Mouse (Mus musculus): ENCODE measurements around the gene Inhbb. TPM values are rescaled to one million over a fixed set of nuclear protein-coding genes. Genes with fewer than 3 reads are reported as not detected.

The Inhbb gene
- polyA plus RNA-seq, 1 experiment from 2014 or later = 0.36 TPM

DNA sequence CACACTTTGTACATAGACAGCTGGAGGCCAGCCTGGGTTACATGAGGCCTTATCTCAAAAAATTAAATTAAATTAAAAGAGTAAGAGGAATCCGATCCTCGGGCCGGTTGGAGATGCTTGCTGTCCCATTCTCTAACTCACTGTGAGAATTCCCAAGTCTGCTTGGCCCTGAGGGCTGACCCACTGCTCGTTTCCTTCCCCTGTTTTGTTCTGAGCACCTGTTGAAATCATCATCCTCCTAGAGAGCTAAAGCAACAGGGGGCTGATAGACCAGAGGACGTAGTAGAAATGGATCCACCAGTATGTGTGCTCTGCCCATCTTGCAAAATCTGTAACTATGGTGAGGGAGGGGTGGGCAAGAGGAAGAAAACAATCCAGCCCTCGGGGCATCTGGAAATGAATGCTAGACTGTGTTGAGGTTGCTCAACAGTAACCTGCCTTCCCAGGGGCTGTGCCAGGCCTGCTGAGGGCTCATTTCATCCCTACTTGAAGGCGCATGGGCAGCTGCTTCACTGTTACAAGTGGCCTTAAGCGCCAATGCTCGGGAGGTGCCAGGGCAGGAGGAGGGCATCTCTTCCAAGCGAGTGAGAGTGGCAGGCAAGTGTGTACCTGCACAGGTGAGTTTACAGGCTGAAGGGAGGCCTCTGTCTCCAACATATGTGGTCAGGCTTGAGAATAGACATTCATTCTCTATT is 28.8 kb upstream of the Inhbb start:
- H3K4me3 ChIP-seq (ENCODE audit: low read length) = no peak overlapping the region
- no peak overlapping the region for H3K27ac ChIP-seq (ENCODE audit: low read length)
- ATAC-seq (ENCODE audit: low read depth) = no peak
- H3K4me1 ChIP-seq (replicated peaks; ENCODE audit: control insufficient read depth, insufficient read depth, low read length) = peaks cover 5% of the 10 kb centered on the region
- H3K9me3 ChIP-seq (ENCODE audit: control insufficient read depth, low read length) = no peaks in the 10 kb centered on the region
- H3K36me3 ChIP-seq (ENCODE audit: control insufficient read depth, insufficient read depth, low read length) = no peaks in the 10 kb centered on the region
- no peak overlapping the region for H3K9ac ChIP-seq (ENCODE audit: low read length)
- WGBS = 74% methylated on average over 10 of the region's 10 CpGs
- H3K27me3 ChIP-seq (ENCODE audit: control insufficient read depth, insufficient read depth, low read depth, low read length) = no peaks in the 10 kb centered on the region
- H3K4me2 ChIP-seq (ENCODE audit: low read depth, low read length) = no peak overlapping the region

DNA sequence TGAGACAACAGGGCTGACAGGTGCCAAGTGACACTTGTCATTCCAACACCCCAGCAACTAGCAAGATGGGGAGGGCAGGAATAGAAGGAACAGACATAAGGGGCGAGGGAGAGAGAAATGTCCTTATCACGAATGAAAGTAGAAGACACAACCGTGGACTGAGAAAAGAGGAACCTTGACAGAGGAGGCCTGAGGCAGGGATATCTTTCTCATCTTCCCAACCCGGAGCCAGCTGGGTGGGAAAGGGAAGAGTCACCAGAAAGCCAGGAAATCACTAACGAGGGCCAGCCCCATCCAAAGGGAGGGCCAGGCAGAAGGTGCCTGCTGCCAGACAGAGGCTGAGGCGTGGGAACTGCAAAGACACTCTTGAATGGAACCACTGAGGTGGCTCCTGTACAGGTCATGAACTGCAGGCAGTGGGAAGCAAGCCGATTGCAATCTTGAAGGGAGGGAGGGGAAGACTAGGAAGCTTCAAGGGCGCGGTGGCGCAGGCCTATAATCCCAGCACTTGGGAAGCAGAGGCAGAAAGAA is 24.8 kb upstream of the Inhbb start:
- Histone ChIP-seq H3K9me3 (ENCODE audit: control insufficient read depth, low read length) (no peaks in the 10 kb centered on the region), H3K4me1 (replicated peaks; ENCODE audit: control insufficient read depth, insufficient read depth, low read length) (peaks cover 5% of the 10 kb centered on the region), H3K4me2 (ENCODE audit: low read depth, low read length) (no peak overlapping the region), H3K36me3 (ENCODE audit: control insufficient read depth, insufficient read depth, low read length) (no peaks in the 10 kb centered on the region), H3K9ac (ENCODE audit: low read length) (no peak overlapping the region), H3K4me3 (ENCODE audit: low read length) (no peak overlapping the region), H3K27ac (ENCODE audit: low read length) (no peak overlapping the region), H3K27me3 (ENCODE audit: control insufficient read depth, insufficient read depth, low read depth, low read length) (no peaks in the 10 kb centered on the region)
- no peak for ATAC-seq (ENCODE audit: low read depth)
- 53% methylated on average over 10 of the region's 10 CpGs for WGBS

DNA sequence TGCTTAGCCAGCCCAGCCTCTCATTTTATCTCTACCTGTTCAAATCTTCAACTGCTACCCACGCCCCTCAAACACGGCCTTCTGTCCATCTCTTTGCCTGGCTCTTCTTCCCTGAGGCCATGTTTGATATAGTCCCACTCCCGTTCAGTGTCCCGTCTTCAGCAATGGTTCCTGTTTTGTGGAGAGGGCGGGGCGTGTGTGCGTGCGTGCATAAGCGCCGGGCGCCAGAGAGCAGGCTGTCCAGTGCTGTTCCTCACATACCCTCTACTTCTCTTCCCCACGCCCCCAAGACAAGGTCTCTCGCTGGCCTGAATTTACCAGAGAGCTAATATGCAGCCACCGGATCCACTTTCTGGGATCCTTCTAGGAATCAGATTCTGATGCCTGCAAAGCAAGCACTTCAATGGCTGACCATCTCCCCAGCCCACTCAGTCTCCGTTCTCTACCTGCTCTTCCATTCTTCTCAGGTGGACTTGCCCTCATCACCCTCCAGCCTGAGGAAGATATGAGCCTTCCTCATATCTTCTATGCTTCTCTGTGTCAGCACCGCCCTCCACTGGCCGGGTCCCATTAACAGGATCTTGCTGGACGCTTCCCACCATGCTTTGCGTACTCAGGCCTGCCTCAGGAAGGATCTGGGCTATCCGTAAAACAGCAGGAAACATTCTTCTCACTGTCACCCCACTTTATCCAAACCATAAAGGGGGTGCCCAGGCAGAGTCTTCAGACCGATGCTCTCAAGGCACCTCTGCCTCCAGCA is 21.7 kb upstream of the Inhbb start:
- no peaks in the 10 kb centered on the region for H3K27me3 ChIP-seq (ENCODE audit: control insufficient read depth, insufficient read depth, low read depth, low read length)
- ATAC-seq (ENCODE audit: low read depth) = no peak
- no peak overlapping the region for H3K4me2 ChIP-seq (ENCODE audit: low read depth, low read length)
- no peaks in the 10 kb centered on the region for H3K36me3 ChIP-seq (ENCODE audit: control insufficient read depth, insufficient read depth, low read length)
- no peaks in the 10 kb centered on the region for H3K9me3 ChIP-seq (ENCODE audit: control insufficient read depth, low read length)
- 78% methylated on average over 21 of the region's 21 CpGs for WGBS
- no peak overlapping the region for H3K9ac ChIP-seq (ENCODE audit: low read length)
- no peak overlapping the region for H3K27ac ChIP-seq (ENCODE audit: low read length)
- H3K4me3 ChIP-seq (ENCODE audit: low read length) = no peak overlapping the region
- peaks cover 5% of the 10 kb centered on the region for H3K4me1 ChIP-seq (replicated peaks; ENCODE audit: control insufficient read depth, insufficient read depth, low read length)

DNA sequence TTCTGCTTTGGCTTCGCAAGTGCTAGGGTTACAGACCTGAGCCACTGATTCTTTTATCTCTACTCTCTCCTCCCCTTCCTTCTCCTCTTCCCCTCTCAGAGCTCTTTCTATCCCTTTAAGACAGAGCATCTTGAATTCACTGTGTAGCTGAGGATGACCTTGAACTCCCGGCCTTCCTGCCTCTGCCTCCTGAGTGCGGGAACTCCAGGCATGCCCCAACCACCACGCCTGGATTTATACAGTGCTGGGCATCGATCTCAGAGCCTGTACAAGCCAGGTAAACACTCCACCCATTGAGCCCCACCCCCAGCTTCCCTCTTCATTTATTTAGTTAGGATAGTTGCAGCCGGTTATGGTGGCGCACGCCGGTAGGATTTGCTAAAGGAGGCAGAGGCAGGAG is 20.9 kb upstream of the Inhbb start:
- Histone ChIP-seq H3K27ac (ENCODE audit: low read length) (no peak overlapping the region), H3K36me3 (ENCODE audit: control insufficient read depth, insufficient read depth, low read length) (no peaks in the 10 kb centered on the region), H3K9ac (ENCODE audit: low read length) (no peak overlapping the region), H3K4me3 (ENCODE audit: low read length) (no peak overlapping the region), H3K4me1 (replicated peaks; ENCODE audit: control insufficient read depth, insufficient read depth, low read length) (peaks cover 5% of the 10 kb centered on the region), H3K4me2 (ENCODE audit: low read depth, low read length) (no peak overlapping the region), H3K9me3 (ENCODE audit: control insufficient read depth, low read length) (no peaks in the 10 kb centered on the region), H3K27me3 (ENCODE audit: control insufficient read depth, insufficient read depth, low read depth, low read length) (no peaks in the 10 kb centered on the region)
- ATAC-seq (ENCODE audit: low read depth) = no peak
- WGBS = 77% methylated on average over 9 of the region's 9 CpGs

DNA sequence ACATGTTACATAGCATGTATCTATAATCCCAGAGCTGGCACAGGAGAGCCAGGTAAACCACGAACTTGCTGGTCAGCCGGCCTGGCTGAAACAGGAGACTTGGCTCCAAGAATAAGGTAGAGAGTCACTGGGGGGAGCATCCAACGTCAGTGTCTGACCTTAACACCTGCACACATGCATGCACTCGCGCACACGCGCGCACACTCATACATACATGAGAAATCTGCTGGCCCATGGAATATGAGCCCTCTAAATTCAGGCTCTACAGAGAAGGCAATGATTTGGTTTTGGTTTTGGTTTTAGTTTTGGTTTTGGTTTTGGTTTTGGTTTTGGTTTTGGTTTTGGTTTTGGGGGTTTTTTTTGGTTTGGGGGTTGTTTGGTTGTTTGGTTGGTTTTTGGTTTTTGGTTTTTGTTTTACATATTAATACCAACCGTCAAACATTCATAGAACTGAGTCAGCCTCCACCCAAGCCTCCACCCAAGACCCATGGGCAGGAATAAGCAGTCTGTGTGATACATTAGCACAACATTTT is 16.1 kb upstream of the Inhbb start:
- no peaks in the 10 kb centered on the region for H3K36me3 ChIP-seq (ENCODE audit: control insufficient read depth, insufficient read depth, low read length)
- no peaks in the 10 kb centered on the region for H3K27me3 ChIP-seq (ENCODE audit: control insufficient read depth, insufficient read depth, low read depth, low read length)
- no peaks in the 10 kb centered on the region for H3K9me3 ChIP-seq (ENCODE audit: control insufficient read depth, low read length)
- H3K4me1 ChIP-seq (replicated peaks; ENCODE audit: control insufficient read depth, insufficient read depth, low read length) = no peaks in the 10 kb centered on the region
- no peak overlapping the region for H3K4me3 ChIP-seq (ENCODE audit: low read length)
- H3K27ac ChIP-seq (ENCODE audit: low read length) = no peak overlapping the region
- 91% methylated on average over 9 of the region's 9 CpGs for WGBS
- no peak overlapping the region for H3K4me2 ChIP-seq (ENCODE audit: low read depth, low read length)
- no peak for ATAC-seq (ENCODE audit: low read depth)
- H3K9ac ChIP-seq (ENCODE audit: low read length) = no peak overlapping the region

DNA sequence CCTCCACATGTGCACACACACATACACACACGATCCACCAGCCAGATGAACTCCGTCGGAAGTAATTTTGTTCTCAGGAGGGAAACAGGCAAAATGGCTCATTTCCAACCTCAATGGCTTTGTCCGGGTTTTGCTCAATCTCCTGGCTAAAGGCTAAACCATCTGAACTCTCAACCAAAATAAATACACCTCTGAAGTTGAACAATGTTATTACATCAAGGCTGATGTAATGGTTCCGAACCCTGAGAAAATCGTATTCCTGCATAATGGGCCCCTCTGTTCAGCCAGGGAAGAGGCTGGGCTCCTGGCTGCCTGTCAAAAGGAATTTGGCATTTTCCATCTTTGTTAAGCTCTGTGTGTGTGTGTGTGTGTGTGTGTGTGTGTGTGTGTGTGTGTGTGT is 15.4 kb upstream of the Inhbb start:
- Histone ChIP-seq H3K27ac (ENCODE audit: low read length) (no peak overlapping the region), H3K4me2 (ENCODE audit: low read depth, low read length) (no peak overlapping the region), H3K4me3 (ENCODE audit: low read length) (no peak overlapping the region), H3K9me3 (ENCODE audit: control insufficient read depth, low read length) (no peaks in the 10 kb centered on the region), H3K27me3 (ENCODE audit: control insufficient read depth, insufficient read depth, low read depth, low read length) (no peaks in the 10 kb centered on the region), H3K4me1 (replicated peaks; ENCODE audit: control insufficient read depth, insufficient read depth, low read length) (no peaks in the 10 kb centered on the region), H3K9ac (ENCODE audit: low read length) (no peak overlapping the region), H3K36me3 (ENCODE audit: control insufficient read depth, insufficient read depth, low read length) (no peaks in the 10 kb centered on the region)
- no peak for ATAC-seq (ENCODE audit: low read depth)
- WGBS = 50% methylated on average over 6 of the region's 6 CpGs

DNA sequence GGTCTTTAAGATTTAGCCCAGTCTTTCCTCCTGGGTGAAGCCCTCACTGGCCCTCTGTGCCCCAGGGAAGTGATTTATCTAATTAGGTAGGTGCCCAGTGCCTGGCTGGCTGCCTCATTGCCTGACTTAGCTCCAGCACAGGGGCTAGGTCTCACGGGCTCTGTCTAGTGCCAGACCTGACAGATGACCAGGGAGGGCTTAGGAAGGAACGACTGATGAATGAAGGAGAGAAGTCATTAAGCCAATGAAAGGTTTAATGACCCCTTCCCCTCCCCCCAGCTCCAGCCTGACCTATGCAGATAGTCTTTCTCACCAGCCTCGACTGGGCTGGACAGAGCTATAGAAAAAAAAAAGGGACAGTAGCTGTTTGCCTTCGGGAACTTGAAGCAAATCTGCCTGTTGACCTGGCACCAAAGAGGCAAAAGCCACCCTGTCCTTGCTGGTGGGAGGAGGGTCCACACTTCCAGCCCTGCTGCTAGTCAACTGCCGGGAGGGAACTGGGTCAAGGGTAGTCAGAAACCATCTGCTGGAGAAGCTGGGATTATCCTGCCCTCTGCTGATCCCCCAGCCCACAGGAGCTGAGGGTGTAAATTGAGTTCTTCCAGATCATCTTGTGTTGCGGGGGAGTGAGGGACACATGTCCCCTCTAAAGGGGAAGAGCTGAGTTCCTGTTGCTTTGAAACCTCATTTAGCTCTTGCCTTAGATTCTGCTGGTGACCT is 2.3 kb upstream of the Inhbb start:
- peaks cover 58% of the 10 kb centered on the region for H3K27me3 ChIP-seq (ENCODE audit: control insufficient read depth, insufficient read depth, low read depth, low read length)
- H3K4me2 ChIP-seq (ENCODE audit: low read depth, low read length) = no peak overlapping the region
- 23% methylated on average over 6 of the region's 6 CpGs for WGBS
- no peaks in the 10 kb centered on the region for H3K36me3 ChIP-seq (ENCODE audit: control insufficient read depth, insufficient read depth, low read length)
- H3K27ac ChIP-seq (ENCODE audit: low read length) = no peak overlapping the region
- no peaks in the 10 kb centered on the region for H3K9me3 ChIP-seq (ENCODE audit: control insufficient read depth, low read length)
- no peak overlapping the region for H3K9ac ChIP-seq (ENCODE audit: low read length)
- peaks cover 16% of the 10 kb centered on the region for H3K4me1 ChIP-seq (replicated peaks; ENCODE audit: control insufficient read depth, insufficient read depth, low read length)
- no peak for ATAC-seq (ENCODE audit: low read depth)
- no peak overlapping the region for H3K4me3 ChIP-seq (ENCODE audit: low read length)

DNA sequence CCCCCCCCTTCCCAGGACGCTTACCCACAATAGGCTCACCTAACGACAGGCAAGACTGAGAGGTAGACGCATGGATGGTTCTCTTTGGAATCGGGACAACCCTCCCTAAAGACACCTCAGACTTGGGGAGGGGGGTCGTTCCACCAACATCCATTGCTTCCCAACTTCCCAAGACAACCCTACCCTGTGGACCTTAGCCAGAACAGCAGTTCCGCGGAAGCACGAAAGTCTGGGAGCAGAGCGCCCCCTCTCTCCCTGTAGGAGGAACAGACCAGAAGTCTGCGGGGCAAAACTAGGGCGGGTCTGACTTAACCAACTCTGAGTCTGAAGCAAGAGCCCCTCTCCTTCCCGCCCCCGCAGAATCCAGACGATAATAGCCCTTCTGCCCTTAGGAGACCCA is 1.5 kb upstream of the Inhbb start:
- peaks cover 66% of the 10 kb centered on the region for H3K27me3 ChIP-seq (ENCODE audit: control insufficient read depth, insufficient read depth, low read depth, low read length)

More for the DNA sequence above, 1.5 kb upstream of the Inhbb start:
- no peaks in the 10 kb centered on the region for H3K36me3 ChIP-seq (ENCODE audit: control insufficient read depth, insufficient read depth, low read length)
- no peak overlapping the region for H3K4me3 ChIP-seq (ENCODE audit: low read length)
- WGBS = 8% methylated on average over 14 of the region's 14 CpGs
- no peak overlapping the region for H3K4me2 ChIP-seq (ENCODE audit: low read depth, low read length)
- H3K27ac ChIP-seq (ENCODE audit: low read length) = no peak overlapping the region
- no peak for ATAC-seq (ENCODE audit: low read depth)
- H3K9ac ChIP-seq (ENCODE audit: low read length) = no peak overlapping the region
- no peaks in the 10 kb centered on the region for H3K9me3 ChIP-seq (ENCODE audit: control insufficient read depth, low read length)
- peaks cover 16% of the 10 kb centered on the region for H3K4me1 ChIP-seq (replicated peaks; ENCODE audit: control insufficient read depth, insufficient read depth, low read length)
